Mouse (Mus musculus) bone marrow macrophage, adult 2 months (primary cell): ENCODE results near the gene Gpr152.

Source experiments
- CTCF ChIP-seq: IDR thresholded peaks from 2 replicates; pipeline ENCODE4 v1.5.1; 2012; ENCODE audit warnings: low read depth, mild to moderate bottlenecking, low read length, moderate library complexity
- POLR2A ChIP-seq: IDR thresholded peaks from 2 replicates; pipeline ENCODE4 v1.6.1; 2012; ENCODE audit warnings: mild to moderate bottlenecking, low read depth, low read length, borderline replicate concordance

DNA sequence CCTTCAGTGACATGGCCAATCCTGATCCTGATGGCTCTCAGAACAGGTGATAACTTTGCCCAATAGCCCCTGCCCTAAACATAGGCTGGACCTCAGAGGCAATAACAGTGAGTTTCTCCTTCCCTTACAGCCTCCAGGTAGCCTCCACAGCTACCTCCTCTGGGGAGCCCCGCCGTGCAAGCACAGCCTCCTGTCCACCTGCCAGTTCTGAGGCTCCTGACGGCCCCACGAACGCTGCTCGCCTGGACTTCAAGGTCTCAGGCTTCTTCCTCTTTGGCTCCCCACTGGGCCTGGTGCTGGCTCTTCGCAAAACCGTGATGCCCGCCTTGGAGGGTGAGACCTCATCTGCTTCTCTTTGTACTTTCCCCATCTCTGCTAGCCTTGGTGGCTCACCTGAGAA is 31.1 kb upstream of the Gpr152 start:
- TF ChIP-seq POLR2A (no peak), CTCF (no peak)
